Mouse (Mus musculus): ENCODE data around the gene Tmem253. TPM values are rescaled to one million over a fixed set of nuclear protein-coding genes. Genes with fewer than 3 reads are reported as not detected.

The Tmem253 gene
- polyA plus RNA-seq, 1 experiment from 2014 or later, result 12.8 TPM

DNA sequence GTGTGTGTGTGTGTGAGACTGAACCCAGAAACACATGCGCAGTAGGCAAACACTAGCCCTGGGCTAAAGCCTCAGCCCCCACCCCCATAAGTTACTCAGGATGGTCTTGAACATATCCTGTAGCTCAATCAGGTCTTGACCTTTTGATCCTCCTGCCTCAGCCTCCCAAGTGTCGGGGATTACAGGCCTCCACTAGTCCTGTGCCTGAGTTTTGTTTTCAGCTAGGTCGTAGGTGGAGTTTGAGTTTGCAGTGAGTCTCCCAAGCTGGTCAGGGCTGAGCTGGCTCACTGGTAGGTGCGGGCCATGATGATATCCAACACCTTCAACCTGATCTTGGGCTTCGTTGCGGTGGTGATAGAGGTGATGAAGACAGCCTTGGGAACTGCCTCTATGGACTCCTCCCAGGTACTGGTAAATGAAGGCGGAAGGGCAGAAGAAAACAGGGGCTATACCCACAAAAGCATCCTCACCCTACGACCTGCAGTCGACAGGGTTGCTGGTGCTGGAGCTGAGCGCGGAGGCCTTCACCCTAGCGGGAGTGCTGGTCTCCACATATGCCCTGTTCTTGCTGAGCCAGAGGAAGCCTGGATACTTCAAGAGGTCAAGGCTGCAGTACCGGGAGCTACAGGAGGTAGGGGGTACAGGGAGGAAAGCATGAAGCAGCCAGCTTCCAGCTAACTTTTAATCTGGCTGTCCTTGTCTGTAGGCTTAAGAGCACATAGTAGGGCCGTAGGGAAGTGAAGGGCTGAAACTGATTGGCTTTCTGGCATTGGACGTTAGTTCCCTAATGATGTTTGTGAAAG, 3.0 kb downstream of the Tmem253 start:
- 86% methylated on average over 15 of the region's 15 CpGs for WGBS
- Histone ChIP-seq H3K9me3 (replicated peaks; ENCODE audit: control insufficient read depth, low read length) (no peaks in the 10 kb centered on the region), H3K4me1 (ENCODE audit: control insufficient read depth, insufficient read depth, low read length) (peaks cover 43% of the 10 kb centered on the region), H3K27ac (ENCODE audit: low read length) (peak overlapping the region; percentile 100), H3K36me3 (ENCODE audit: control insufficient read depth, insufficient read depth, low read length) (no peaks in the 10 kb centered on the region), H3K4me2 (ENCODE audit: low read depth, low read length) (peak overlapping the region; percentile 77), H3K27me3 (ENCODE audit: control insufficient read depth, insufficient read depth, low read length) (no peaks in the 10 kb centered on the region), H3K9ac (ENCODE audit: low read length) (peak overlapping the region; percentile 94), H3K4me3 (replicated peaks; ENCODE audit: low read length) (peak overlapping the region; percentile 70)
- ATAC-seq (ENCODE audit: insufficient read depth, low FRiP score), result no peak

DNA sequence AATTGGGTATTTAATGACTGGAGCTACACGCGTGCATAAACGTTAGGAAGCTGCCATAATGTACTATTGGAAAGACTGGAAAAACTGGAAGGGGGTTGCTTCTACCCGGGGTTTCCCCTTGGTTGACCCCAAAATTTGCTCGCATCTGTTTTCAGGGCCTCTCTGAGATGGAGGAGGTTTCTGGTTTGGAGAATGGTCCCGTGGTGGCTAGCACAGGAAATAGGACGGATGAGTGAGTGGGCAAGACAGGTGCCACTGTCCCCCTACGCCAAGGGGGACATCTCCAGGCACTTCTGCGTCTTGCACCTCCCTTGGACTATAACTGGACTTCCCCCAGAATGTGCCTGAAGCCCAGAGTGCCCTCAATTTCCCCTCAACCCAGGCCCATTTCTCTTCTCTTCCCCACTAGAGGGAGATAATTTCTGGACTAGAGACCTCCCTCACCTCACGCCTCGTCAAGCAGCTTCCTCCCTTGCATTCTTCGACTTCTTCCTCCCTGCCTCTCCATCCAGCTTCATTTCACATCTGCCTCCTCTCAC, 3.7 kb downstream of the Tmem253 start:
- H3K9ac ChIP-seq (ENCODE audit: low read length), result peak overlapping the region; percentile 94
- no peaks in the 10 kb centered on the region for H3K27me3 ChIP-seq (ENCODE audit: control insufficient read depth, insufficient read depth, low read length)
- 26% methylated on average over 12 of the region's 12 CpGs for WGBS
- no peaks in the 10 kb centered on the region for H3K9me3 ChIP-seq (replicated peaks; ENCODE audit: control insufficient read depth, low read length)
- H3K36me3 ChIP-seq (ENCODE audit: control insufficient read depth, insufficient read depth, low read length), result no peaks in the 10 kb centered on the region
- H3K4me1 ChIP-seq (ENCODE audit: control insufficient read depth, insufficient read depth, low read length), result peaks cover 43% of the 10 kb centered on the region
- peak overlapping the region; percentile 70 for H3K4me3 ChIP-seq (replicated peaks; ENCODE audit: low read length)
- H3K27ac ChIP-seq (ENCODE audit: low read length), result peak overlapping the region; percentile 100
- H3K4me2 ChIP-seq (ENCODE audit: low read depth, low read length), result peak overlapping the region; percentile 77
- ATAC-seq (ENCODE audit: insufficient read depth, low FRiP score), result peak; percentile 1; the same call in 1 of the 2 replicates

DNA sequence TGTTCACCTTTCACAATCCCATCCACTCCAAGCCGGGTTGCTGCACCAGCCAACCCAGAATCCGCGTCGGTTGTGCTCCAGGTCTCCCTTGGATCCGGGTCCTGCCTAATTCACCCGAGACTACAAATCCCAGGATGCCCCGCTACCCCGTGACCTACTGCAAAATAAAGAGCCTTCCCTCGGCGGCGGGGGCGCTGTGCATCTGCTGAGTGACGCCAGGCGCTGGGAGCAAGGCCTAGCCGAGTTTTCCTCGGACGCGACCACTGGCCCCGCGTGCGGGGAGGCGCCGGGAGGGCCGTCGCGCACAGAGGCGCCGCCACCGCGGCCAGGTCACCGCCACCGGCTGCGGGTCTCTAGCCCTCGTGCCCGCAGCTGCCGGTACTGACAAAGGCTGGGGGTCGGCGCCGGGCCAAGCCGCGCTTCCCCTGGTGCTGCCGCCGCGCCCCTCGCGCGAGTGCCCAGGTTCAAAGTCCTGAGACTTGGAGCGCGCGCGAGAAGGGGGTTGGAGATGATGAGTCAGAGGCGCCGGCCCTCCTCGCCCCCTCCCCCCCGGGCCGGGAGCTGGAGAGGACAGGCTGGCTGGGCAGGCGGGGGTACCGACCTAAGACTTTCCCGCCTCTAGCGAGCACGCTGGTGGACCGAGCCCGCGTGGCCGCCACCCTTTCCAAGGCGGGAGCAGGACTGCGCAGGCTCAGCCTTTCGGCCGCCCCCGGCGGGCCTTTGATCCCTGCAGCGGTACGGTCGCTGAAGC, 4.3 kb downstream of the Tmem253 start:
- WGBS, result under 1% methylated on average over 74 of the region's 74 CpGs
- Histone ChIP-seq H3K4me2 (ENCODE audit: low read depth, low read length) (peak overlapping the region; percentile 77), H3K36me3 (ENCODE audit: control insufficient read depth, insufficient read depth, low read length) (no peaks in the 10 kb centered on the region), H3K4me3 (replicated peaks; ENCODE audit: low read length) (peak overlapping the region; percentile 70), H3K9me3 (replicated peaks; ENCODE audit: control insufficient read depth, low read length) (no peaks in the 10 kb centered on the region), H3K4me1 (ENCODE audit: control insufficient read depth, insufficient read depth, low read length) (peaks cover 43% of the 10 kb centered on the region), H3K27ac (ENCODE audit: low read length) (peak overlapping the region; percentile 100), H3K9ac (ENCODE audit: low read length) (peak overlapping the region; percentile 94), H3K27me3 (ENCODE audit: control insufficient read depth, insufficient read depth, low read length) (no peaks in the 10 kb centered on the region)
- peak; percentile 89 for ATAC-seq (ENCODE audit: insufficient read depth, low FRiP score)

DNA sequence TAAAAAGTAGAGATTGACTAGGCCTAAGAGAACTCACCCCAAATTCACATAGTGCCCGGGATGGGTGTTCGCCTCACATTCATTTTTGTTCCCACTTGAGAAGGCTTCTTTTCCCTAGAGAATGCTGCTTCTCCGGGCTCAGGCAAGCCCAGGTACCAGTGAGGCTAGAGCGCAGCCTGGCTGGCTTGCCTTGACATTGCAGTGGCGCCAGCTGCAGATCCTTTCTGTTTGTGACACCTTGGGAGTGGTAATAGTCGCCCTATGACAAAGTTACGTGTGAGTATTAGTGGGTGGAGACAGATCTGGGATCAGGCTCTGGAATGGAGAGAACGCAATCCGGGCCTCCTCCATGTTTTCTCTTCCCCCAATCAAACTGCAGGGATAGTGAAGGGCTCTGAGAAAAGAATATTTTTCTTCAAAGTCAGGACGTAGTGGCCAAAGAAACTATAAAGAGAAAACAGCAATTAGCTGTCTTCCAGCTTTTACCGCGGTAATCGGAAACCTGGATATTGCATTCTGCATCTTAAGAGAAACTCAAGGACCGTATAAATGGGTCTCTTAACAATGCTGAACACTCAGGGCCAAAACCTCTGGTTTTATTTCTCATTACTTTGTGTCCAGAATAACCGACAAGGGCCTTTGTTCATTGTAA, 5.2 kb downstream of the Tmem253 start, which contains the start of gene Zfp219:
Zfp219 (minus strand) TSS at position 248 of the 652 bp plus-strand sequence.
- H3K27ac ChIP-seq (ENCODE audit: low read length), result peak within 1 kb of the TSS; percentile 100
- H3K36me3 ChIP-seq (ENCODE audit: control insufficient read depth, insufficient read depth, low read length), result no peaks in the 10 kb centered on the region
- peaks cover 39% of the 10 kb centered on the region for H3K4me1 ChIP-seq (ENCODE audit: control insufficient read depth, insufficient read depth, low read length)
- no peaks in the 10 kb centered on the region for H3K9me3 ChIP-seq (replicated peaks; ENCODE audit: control insufficient read depth, low read length)
- no peaks in the 10 kb centered on the region for H3K27me3 ChIP-seq (ENCODE audit: control insufficient read depth, insufficient read depth, low read length)
- H3K4me2 ChIP-seq (ENCODE audit: low read depth, low read length), result peak within 1 kb of the TSS; percentile 77
- peak within 1 kb of the TSS; percentile 94 for H3K9ac ChIP-seq (ENCODE audit: low read length)
- ATAC-seq (ENCODE audit: insufficient read depth, low FRiP score), result peak; percentile 76
- WGBS, result 6% methylated on average over 15 of the region's 15 CpGs
- peak within 1 kb of the TSS; percentile 70 for H3K4me3 ChIP-seq (replicated peaks; ENCODE audit: low read length)

DNA sequence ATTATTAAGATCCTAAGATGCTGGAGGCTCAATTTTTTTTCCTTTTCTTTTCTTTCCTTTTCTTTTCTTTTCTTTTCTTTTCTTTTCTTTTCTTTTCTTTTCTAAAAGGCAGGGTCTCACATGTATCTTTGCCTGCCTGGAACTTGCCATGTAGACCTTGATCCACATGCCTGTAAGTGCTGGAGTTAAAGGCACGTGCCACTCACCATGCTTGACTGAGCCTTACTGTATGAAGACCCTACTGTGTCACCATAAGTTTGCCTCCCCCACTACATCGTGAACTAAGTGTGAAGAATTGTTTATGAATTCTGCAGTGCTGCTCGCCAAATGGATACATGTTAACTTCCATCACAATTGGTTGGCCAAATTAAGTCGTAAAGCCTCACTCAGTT, 5.7 kb downstream of the Tmem253 start:
- H3K27ac ChIP-seq (ENCODE audit: low read length), result peak overlapping the region; percentile 100
- H3K36me3 ChIP-seq (ENCODE audit: control insufficient read depth, insufficient read depth, low read length), result no peaks in the 10 kb centered on the region
- no peak overlapping the region for H3K9ac ChIP-seq (ENCODE audit: low read length)
- peak overlapping the region; percentile 77 for H3K4me2 ChIP-seq (ENCODE audit: low read depth, low read length)
- no peaks in the 10 kb centered on the region for H3K9me3 ChIP-seq (replicated peaks; ENCODE audit: control insufficient read depth, low read length)
- 51% methylated on average over 4 of the region's 4 CpGs for WGBS
- H3K27me3 ChIP-seq (ENCODE audit: control insufficient read depth, insufficient read depth, low read length), result no peaks in the 10 kb centered on the region
- ATAC-seq (ENCODE audit: insufficient read depth, low FRiP score), result no peak
- peak overlapping the region; percentile 70 for H3K4me3 ChIP-seq (replicated peaks; ENCODE audit: low read length)
- H3K4me1 ChIP-seq (ENCODE audit: control insufficient read depth, insufficient read depth, low read length), result peaks cover 34% of the 10 kb centered on the region

DNA sequence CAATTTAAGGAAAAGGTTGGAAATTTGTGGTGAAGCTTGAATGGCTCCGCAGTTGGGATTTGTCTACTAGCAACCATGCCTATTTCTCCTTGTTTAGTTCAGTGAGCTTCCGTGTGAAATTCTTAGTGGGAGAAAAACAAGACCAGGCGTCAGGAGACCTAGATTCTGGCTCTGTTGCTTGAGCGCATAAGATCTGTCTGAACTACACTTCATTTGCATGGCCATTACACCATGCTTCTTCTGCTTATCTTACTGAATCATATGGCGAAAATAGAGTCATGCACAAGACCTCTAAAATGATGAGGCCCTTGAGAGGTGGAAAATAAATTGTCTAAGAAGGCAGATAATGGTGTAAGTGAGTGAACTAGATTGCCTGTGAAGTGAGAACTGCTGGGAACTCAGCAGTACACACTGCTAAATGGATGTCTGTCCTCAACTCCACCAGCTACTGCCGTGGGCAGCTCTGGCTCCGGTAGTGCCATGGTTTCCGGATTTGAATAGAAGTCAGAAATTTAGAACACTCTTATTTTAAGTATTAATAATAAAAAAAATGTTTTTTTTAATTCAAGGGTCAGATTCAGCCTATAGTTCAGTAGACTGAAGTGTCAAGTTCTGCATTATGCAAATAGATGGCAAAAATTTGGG, 6.2 kb downstream of the Tmem253 start:
- Histone ChIP-seq H3K4me3 (replicated peaks; ENCODE audit: low read length) (no peak overlapping the region), H3K4me1 (ENCODE audit: control insufficient read depth, insufficient read depth, low read length) (peaks cover 28% of the 10 kb centered on the region), H3K9me3 (replicated peaks; ENCODE audit: control insufficient read depth, low read length) (no peaks in the 10 kb centered on the region), H3K27me3 (ENCODE audit: control insufficient read depth, insufficient read depth, low read length) (no peaks in the 10 kb centered on the region), H3K27ac (ENCODE audit: low read length) (peak overlapping the region; percentile 100), H3K4me2 (ENCODE audit: low read depth, low read length) (no peak overlapping the region), H3K36me3 (ENCODE audit: control insufficient read depth, insufficient read depth, low read length) (no peaks in the 10 kb centered on the region), H3K9ac (ENCODE audit: low read length) (no peak overlapping the region)
- ATAC-seq (ENCODE audit: insufficient read depth, low FRiP score), result no peak
- WGBS, result 91% methylated on average over 8 of the region's 8 CpGs

DNA sequence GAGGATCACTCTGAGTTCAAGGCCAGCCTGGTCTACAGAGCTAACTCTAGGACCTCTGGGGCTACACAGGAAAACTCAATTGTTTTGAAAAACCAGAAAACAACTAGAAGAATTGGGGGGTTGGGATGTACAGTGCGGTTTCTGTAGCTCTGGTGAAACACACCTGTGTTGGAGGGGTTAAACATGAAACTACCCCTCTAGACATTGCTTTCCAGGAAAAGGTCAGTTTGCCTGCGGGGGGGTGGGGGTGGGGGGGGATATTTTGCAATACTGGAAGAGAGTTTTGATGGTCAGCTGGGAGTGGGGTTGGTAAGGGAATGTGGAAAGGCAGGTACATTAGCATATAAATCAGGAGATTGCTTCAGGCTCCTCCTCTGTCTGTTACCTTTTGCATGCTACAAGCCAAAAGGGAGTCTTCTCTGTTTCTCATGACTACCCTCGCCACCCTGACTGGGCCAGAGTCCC, 6.8 kb downstream of the Tmem253 start:
- Histone ChIP-seq H3K4me1 (ENCODE audit: control insufficient read depth, insufficient read depth, low read length) (peaks cover 24% of the 10 kb centered on the region), H3K9me3 (replicated peaks; ENCODE audit: control insufficient read depth, low read length) (no peaks in the 10 kb centered on the region), H3K4me2 (ENCODE audit: low read depth, low read length) (peak overlapping the region; percentile 61), H3K36me3 (ENCODE audit: control insufficient read depth, insufficient read depth, low read length) (no peaks in the 10 kb centered on the region), H3K4me3 (replicated peaks; ENCODE audit: low read length) (peak overlapping the region; percentile 30; the same call in 1 of the 2 replicates), H3K27me3 (ENCODE audit: control insufficient read depth, insufficient read depth, low read length) (no peaks in the 10 kb centered on the region), H3K27ac (ENCODE audit: low read length) (peak overlapping the region; percentile 77), H3K9ac (ENCODE audit: low read length) (peak overlapping the region; percentile 43)
- no peak for ATAC-seq (ENCODE audit: insufficient read depth, low FRiP score)
- WGBS, result 65% methylated on average over 3 of the region's 3 CpGs

DNA sequence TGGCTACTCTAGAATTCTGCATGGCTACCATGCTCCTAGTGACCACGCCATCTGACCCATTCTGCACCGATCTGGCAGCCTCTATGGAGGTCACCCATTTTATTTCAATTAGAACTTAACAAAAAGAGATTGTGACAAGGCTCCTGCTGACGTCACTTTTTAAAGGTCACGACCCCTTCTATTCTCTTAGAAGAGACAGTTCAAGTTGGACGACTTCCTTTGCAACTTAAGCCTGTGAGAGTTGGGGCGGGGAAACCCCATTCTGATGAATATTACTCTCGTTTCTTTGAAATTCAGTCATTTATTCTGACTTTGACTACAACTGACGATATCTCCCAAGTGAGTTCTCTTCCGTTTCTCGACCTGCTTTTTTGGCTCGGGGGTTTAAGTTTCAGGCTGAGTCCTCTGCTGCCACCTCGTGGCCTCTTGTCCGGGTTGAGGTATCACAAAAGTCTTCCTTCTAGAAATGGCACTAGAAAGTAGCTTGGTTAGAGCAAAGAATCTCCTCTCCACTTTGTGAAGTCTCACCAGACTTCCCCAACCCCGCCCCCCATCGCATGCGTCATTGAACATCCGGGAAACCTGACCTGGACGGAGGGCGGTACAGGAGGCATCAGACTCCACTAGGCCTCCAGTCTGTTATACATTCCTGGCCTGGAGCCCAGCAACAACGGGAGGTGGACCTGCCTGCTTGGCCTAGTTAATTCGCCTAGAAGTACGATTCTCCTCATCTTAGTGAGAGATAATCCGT, 7.4 kb downstream of the Tmem253 start:
- Histone ChIP-seq H3K36me3 (ENCODE audit: control insufficient read depth, insufficient read depth, low read length) (no peaks in the 10 kb centered on the region), H3K4me1 (ENCODE audit: control insufficient read depth, insufficient read depth, low read length) (peaks cover 24% of the 10 kb centered on the region), H3K4me2 (ENCODE audit: low read depth, low read length) (peak overlapping the region; percentile 61), H3K4me3 (replicated peaks; ENCODE audit: low read length) (peak overlapping the region; percentile 30), H3K27ac (ENCODE audit: low read length) (peak overlapping the region; percentile 77), H3K9ac (ENCODE audit: low read length) (peak overlapping the region; percentile 43), H3K9me3 (replicated peaks; ENCODE audit: control insufficient read depth, low read length) (no peaks in the 10 kb centered on the region), H3K27me3 (ENCODE audit: control insufficient read depth, insufficient read depth, low read length) (no peaks in the 10 kb centered on the region)
- ATAC-seq (ENCODE audit: insufficient read depth, low FRiP score), result peak; percentile 32
- 4% methylated on average over 23 of the region's 23 CpGs for WGBS

Measured in stomach, embryonic 16.5 days (tissue).